Mouse (Mus musculus) cerebellum, adult 11-12 months (tissue): ENCODE results near the gene Tnrc6b.

Experiments used
- DNase-seq: peaks from one replicate; pipeline ENCODE4 v3.0.0; 2022

Gene Tnrc6b

GRCm38 (mm10) chr15:80710608-80711363, at the start of gene Tnrc6b:
Gene Tnrc6b, plus strand, starts transcription at chr15:80711313.
- DNase-seq, result peak; percentile 99

GRCm38 (mm10) chr15:80664444-80664843, 46.7 kb upstream of the Tnrc6b start:
- no peak for DNase-seq

- DNase-seq, result peak; percentile 10
Measured at GRCm38 (mm10) chr15:80671295-80672252, 39.5 kb upstream of the Tnrc6b start, which contains the start of gene Fam83f. Gene Fam83f, plus strand, starts transcription at chr15:80671847.

- DNase-seq, result no peak
Measured at GRCm38 (mm10) chr15:80672810-80673209, 38.3 kb upstream of the Tnrc6b start.

- no peak for DNase-seq
Measured at GRCm38 (mm10) chr15:80673337-80674095, 37.6 kb upstream of the Tnrc6b start.

- DNase-seq, result no peak
Measured at GRCm38 (mm10) chr15:80674700-80675099, 36.4 kb upstream of the Tnrc6b start.

GRCm38 (mm10) chr15:80679515-80680215, 31.4 kb upstream of the Tnrc6b start:
- DNase-seq, result peak; percentile 61

GRCm38 (mm10) chr15:80680347-80681030, 30.6 kb upstream of the Tnrc6b start:
- DNase-seq, result no peak

GRCm38 (mm10) chr15:80681466-80681881, 29.6 kb upstream of the Tnrc6b start:
- DNase-seq, result no peak

GRCm38 (mm10) chr15:80682343-80682742, 28.8 kb upstream of the Tnrc6b start:
- no peak for DNase-seq

GRCm38 (mm10) chr15:80683151-80683550, 28.0 kb upstream of the Tnrc6b start:
- DNase-seq, result no peak

- no peak for DNase-seq
Measured at GRCm38 (mm10) chr15:80683990-80684389, 27.1 kb upstream of the Tnrc6b start.

GRCm38 (mm10) chr15:80684786-80685602, 26.1 kb upstream of the Tnrc6b start:
- no peak for DNase-seq

GRCm38 (mm10) chr15:80685603-80685895, 25.6 kb upstream of the Tnrc6b start:
- no peak for DNase-seq

- no peak for DNase-seq
Measured at GRCm38 (mm10) chr15:80688536-80688935, 22.6 kb upstream of the Tnrc6b start.

- no peak for DNase-seq
Measured at GRCm38 (mm10) chr15:80693492-80693891, 17.6 kb upstream of the Tnrc6b start.

- peak; percentile 71 for DNase-seq
Measured at GRCm38 (mm10) chr15:80694125-80694910, 16.8 kb upstream of the Tnrc6b start.

- DNase-seq, result no peak
Measured at GRCm38 (mm10) chr15:80697564-80697963, 13.5 kb upstream of the Tnrc6b start.

GRCm38 (mm10) chr15:80701481-80702257, 9.4 kb upstream of the Tnrc6b start:
- no peak for DNase-seq
